Mouse (Mus musculus) bone marrow, adult 2 months (tissue): ENCODE measurements at regions not wholly inside any gene's neighbourhood (a gene's known extent, or its start where the extent isn't known, plus 50 kb on each side); places are given as distances from the start of the nearest gene placed in this dataset.

Source experiments
- CTCF ChIP-seq: fragments of 200-500 bp; IDR thresholded peaks from 2 replicates; pipeline ENCODE4 v1.5.1; 2011; ENCODE audit warnings: low read length, control low read depth; ENCODE audit not compliant: control insufficient read depth, insufficient read depth
- POLR2A ChIP-seq: fragments of 200-500 bp; IDR thresholded peaks from 2 replicates; pipeline ENCODE4 v1.6.1; 2011; ENCODE audit warnings: low read depth, mild to moderate bottlenecking, control low read depth, low read length, borderline replicate concordance; ENCODE audit not compliant: control insufficient read depth

DNA sequence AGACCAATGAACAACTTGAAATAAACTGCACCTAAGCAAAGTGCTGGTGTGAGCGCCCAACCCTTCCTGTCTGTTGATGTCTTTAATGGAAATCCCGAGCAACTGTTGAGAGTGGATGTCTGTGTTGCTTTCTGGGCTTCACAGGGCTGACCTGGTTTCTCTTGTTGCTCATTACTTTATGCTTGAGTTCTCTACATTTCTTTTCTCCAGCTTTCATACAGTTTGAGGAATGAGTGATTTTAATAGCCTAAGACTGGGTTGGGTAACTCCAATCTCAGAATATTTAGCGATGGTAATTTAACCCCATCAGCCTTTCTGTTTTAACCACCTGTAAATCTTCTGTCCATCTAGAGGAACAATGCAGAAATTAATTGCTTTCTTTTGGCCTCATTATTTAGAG lies 890.2 kb upstream of the Sel1l start:
- no peak for TF ChIP-seq POLR2A
- no peak for TF ChIP-seq CTCF
